Mouse (Mus musculus): ENCODE results near the gene Slc22a6. TPM values are rescaled to one million over a fixed set of nuclear protein-coding genes. Genes with fewer than 3 reads are reported as not detected.
A peak's percentile ranks its signal among the peaks of the same experiment; 100 is the strongest.

Slc22a6 gene
- polyA plus RNA-seq, 1 experiment from 2014 or later = 0.88 TPM

DNA sequence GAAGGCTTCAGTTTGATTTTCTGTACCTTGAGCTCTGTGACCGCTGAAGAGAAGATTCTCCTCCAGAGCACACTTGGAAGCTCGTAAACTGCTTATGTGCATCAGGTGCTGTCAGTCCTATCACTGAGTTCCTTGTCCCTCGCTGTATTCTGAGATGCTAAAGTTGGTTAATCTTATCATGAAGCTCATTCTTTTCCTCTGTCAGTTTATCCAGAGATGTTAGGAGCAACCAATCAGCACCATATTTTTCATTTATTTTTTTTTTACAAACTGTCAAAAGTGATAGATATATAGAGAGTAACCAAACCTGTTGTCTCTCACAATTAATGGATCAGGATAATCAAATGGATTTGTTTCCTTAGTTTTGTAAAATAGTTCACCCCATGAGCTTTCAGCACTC lies 32.5 kb upstream of the Slc22a6 start:
- no peak overlapping the region for H3K4me2 ChIP-seq (replicated peaks; ENCODE audit: low read depth, low read length)
- WGBS = 90% methylated on average over 3 of the region's 3 CpGs

DNA sequence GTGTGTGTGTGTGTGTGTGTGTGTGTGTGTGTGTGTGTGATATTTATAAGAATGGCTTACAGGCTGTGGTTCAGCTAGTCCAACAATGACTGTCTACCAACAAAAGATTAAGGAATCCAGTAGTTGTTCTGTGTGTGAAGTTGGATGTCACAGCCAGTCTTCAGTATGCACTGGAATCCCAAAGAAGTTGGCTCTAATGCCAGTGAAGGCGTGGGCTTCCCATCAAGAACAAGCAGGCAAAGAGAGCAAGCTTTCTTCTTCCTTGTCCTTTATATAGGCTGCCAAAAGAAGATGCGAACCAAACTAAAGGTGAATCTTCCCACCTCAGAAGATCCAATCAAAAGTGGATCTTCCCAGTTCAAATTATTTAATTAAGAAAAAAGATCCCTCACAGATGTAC lies 31.9 kb upstream of the Slc22a6 start:
- no peak overlapping the region for H3K4me3 ChIP-seq (ENCODE audit: low read depth, low read length)
- no peak overlapping the region for H3K9ac ChIP-seq (ENCODE audit: low read depth, low read length)
- no peak overlapping the region for H3K4me2 ChIP-seq (replicated peaks; ENCODE audit: low read depth, low read length)
- no peaks in the 10 kb centered on the region for H3K27me3 ChIP-seq (ENCODE audit: control insufficient read depth, insufficient read depth, low read length)
- ATAC-seq (ENCODE audit: low FRiP score) (no peak), DNase-seq (ENCODE audit: low spot score) (no peak)
- H3K27ac ChIP-seq (ENCODE audit: low read depth, low read length) = no peak overlapping the region
- H3K9me3 ChIP-seq (ENCODE audit: control insufficient read depth, low read length) = no peaks in the 10 kb centered on the region
- WGBS = 82% methylated on average over 2 of the region's 2 CpGs
- H3K36me3 ChIP-seq (ENCODE audit: control insufficient read depth, insufficient read depth, low read length) = no peaks in the 10 kb centered on the region
- H3K4me1 ChIP-seq (replicated peaks; ENCODE audit: control insufficient read depth, insufficient read depth, low read length) = no peaks in the 10 kb centered on the region

More for the DNA sequence above, 32.5 kb upstream of the Slc22a6 start:
- Histone ChIP-seq H3K27me3 (ENCODE audit: control insufficient read depth, insufficient read depth, low read length) (no peaks in the 10 kb centered on the region), H3K4me3 (ENCODE audit: low read depth, low read length) (no peak overlapping the region), H3K36me3 (ENCODE audit: control insufficient read depth, insufficient read depth, low read length) (no peaks in the 10 kb centered on the region), H3K27ac (ENCODE audit: low read depth, low read length) (no peak overlapping the region), H3K9ac (ENCODE audit: low read depth, low read length) (no peak overlapping the region), H3K4me1 (replicated peaks; ENCODE audit: control insufficient read depth, insufficient read depth, low read length) (no peaks in the 10 kb centered on the region), H3K9me3 (ENCODE audit: control insufficient read depth, low read length) (no peaks in the 10 kb centered on the region)
- DNase-seq (ENCODE audit: low spot score) = no peak
- no peak for ATAC-seq (ENCODE audit: low FRiP score)

DNA sequence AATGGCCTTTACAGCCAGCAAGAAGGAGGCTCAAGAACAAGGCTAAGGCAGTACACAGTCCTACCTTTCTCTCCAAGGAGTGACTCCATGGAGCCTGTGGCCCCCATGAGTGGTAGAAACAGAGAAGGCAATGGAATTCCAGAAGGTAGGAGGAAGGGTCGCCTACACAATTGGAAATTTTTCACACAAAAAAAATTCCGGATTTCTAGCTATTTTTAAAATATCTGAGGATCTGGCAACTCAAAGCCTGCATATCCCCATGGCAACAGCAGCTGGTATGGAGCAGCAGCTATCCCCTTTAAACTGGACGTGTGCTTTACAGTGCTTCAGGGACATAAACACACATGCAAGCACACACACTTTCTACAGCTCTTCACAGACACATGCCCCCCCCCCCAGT lies 31.5 kb upstream of the Slc22a6 start:
- H3K4me1 ChIP-seq (replicated peaks; ENCODE audit: control insufficient read depth, insufficient read depth, low read length) = no peaks in the 10 kb centered on the region
- DNase-seq (ENCODE audit: low spot score) (no peak), ATAC-seq (ENCODE audit: low FRiP score) (no peak)
- no peaks in the 10 kb centered on the region for H3K36me3 ChIP-seq (ENCODE audit: control insufficient read depth, insufficient read depth, low read length)
- no peak overlapping the region for H3K27ac ChIP-seq (ENCODE audit: low read depth, low read length)
- H3K9me3 ChIP-seq (ENCODE audit: control insufficient read depth, low read length) = no peaks in the 10 kb centered on the region
- no peak overlapping the region for H3K4me2 ChIP-seq (replicated peaks; ENCODE audit: low read depth, low read length)
- WGBS = 61% methylated on average over 3 of the region's 3 CpGs
- H3K9ac ChIP-seq (ENCODE audit: low read depth, low read length) = no peak overlapping the region
- H3K27me3 ChIP-seq (ENCODE audit: control insufficient read depth, insufficient read depth, low read length) = no peaks in the 10 kb centered on the region
- H3K4me3 ChIP-seq (ENCODE audit: low read depth, low read length) = no peak overlapping the region

DNA sequence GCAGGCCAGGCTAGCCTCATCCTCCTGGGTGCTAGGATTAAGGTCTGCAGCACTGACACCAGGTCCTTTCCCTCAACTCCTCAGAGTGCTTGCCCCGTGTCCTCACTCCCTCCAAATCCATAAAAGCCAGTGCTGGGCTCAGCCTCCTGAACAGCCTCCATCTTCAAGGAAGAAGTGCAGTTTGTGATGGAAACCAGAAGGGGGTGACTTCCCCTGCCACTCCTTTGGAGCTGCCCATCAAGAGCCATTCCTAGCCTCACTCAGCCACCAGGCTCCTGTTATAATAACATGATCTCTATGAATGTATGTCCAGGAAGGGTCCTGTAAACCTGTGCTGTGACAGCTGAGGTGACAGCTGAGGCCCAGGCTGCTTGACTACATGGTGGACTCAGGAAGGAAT lies 30.5 kb upstream of the Slc22a6 start:
- no peaks in the 10 kb centered on the region for H3K27me3 ChIP-seq (ENCODE audit: control insufficient read depth, insufficient read depth, low read length)
- H3K9ac ChIP-seq (ENCODE audit: low read depth, low read length) = no peak overlapping the region
- no peak overlapping the region for H3K4me2 ChIP-seq (replicated peaks; ENCODE audit: low read depth, low read length)
- no peak overlapping the region for H3K4me3 ChIP-seq (ENCODE audit: low read depth, low read length)
- no peak overlapping the region for H3K27ac ChIP-seq (ENCODE audit: low read depth, low read length)
- H3K36me3 ChIP-seq (ENCODE audit: control insufficient read depth, insufficient read depth, low read length) = no peaks in the 10 kb centered on the region
- WGBS = 47% methylated on average over 1 of the region's 1 CpGs
- no peak for ATAC-seq (ENCODE audit: low FRiP score)
- no peaks in the 10 kb centered on the region for H3K9me3 ChIP-seq (ENCODE audit: control insufficient read depth, low read length)
- no peaks in the 10 kb centered on the region for H3K4me1 ChIP-seq (replicated peaks; ENCODE audit: control insufficient read depth, insufficient read depth, low read length)
- DNase-seq (ENCODE audit: low spot score) = no peak

DNA sequence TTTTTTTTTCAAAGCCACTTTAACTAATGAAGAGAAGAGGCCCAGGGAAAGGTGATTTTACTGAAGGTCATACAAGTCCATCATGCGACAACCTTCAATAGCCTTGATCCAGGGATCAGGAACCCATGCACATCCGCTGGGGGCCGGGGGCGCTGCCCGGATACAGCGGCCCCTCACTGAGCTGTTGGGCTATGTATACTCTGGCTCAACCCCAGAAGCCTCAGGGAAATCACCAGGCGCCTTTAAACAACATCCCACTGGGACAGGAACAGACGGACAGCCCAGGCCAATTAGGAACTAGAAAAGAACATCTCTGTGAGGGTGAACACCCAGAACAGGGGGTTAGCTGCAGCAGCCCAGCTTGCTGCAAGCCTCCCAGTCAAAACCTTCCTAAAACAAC lies 26.9 kb upstream of the Slc22a6 start, which contains the start of gene Slc22a8:
Gene Slc22a8, plus strand, starts transcription at position 301 of the 400 bp plus-strand sequence.
- DNase-seq (ENCODE audit: low spot score) = no peak
- Histone ChIP-seq H3K9ac (ENCODE audit: low read depth, low read length) (no peak within 1 kb of the TSS), H3K4me1 (replicated peaks; ENCODE audit: control insufficient read depth, insufficient read depth, low read length) (no peaks in the 10 kb centered on the region; the same call in 1 of the 2 replicates), H3K4me3 (ENCODE audit: low read depth, low read length) (no peak within 1 kb of the TSS), H3K36me3 (ENCODE audit: control insufficient read depth, insufficient read depth, low read length) (no peaks in the 10 kb centered on the region), H3K4me2 (replicated peaks; ENCODE audit: low read depth, low read length) (no peak within 1 kb of the TSS), H3K27ac (ENCODE audit: low read depth, low read length) (no peak within 1 kb of the TSS), H3K9me3 (ENCODE audit: control insufficient read depth, low read length) (no peaks in the 10 kb centered on the region), H3K27me3 (ENCODE audit: control insufficient read depth, insufficient read depth, low read length) (no peaks in the 10 kb centered on the region)
- no peak for ATAC-seq (ENCODE audit: low FRiP score)
- WGBS = 69% methylated on average over 8 of the region's 8 CpGs

DNA sequence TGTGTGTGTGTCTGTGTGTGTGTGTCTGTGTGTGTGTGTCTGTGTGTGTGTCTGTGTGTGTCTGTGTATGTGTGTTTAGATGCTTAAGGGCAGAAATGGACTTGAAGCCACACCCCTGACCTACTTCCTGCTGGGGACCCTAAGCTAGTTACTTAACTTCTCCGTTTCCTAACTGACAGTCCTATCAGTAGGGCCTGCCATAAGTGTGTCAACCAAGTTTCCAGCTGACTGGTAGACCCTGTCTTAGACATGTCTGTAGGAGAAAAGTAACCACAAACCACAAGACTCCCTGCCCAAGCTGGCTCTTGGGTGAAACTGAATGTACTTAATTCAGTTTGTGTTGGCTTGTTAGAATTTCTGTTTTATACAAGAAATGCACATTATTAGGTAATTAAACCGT lies 25.7 kb upstream of the Slc22a6 start:
- 76% methylated on average over 2 of the region's 2 CpGs for WGBS
- DNase-seq (ENCODE audit: low spot score) = no peak
- Histone ChIP-seq H3K36me3 (ENCODE audit: control insufficient read depth, insufficient read depth, low read length) (no peaks in the 10 kb centered on the region), H3K27ac (ENCODE audit: low read depth, low read length) (no peak overlapping the region), H3K9ac (ENCODE audit: low read depth, low read length) (no peak overlapping the region), H3K9me3 (ENCODE audit: control insufficient read depth, low read length) (no peaks in the 10 kb centered on the region), H3K4me2 (replicated peaks; ENCODE audit: low read depth, low read length) (no peak overlapping the region), H3K4me3 (ENCODE audit: low read depth, low read length) (no peak overlapping the region), H3K4me1 (replicated peaks; ENCODE audit: control insufficient read depth, insufficient read depth, low read length) (no peaks in the 10 kb centered on the region; the same call in 1 of the 2 replicates), H3K27me3 (ENCODE audit: control insufficient read depth, insufficient read depth, low read length) (no peaks in the 10 kb centered on the region)
- no peak for ATAC-seq (ENCODE audit: low FRiP score)

DNA sequence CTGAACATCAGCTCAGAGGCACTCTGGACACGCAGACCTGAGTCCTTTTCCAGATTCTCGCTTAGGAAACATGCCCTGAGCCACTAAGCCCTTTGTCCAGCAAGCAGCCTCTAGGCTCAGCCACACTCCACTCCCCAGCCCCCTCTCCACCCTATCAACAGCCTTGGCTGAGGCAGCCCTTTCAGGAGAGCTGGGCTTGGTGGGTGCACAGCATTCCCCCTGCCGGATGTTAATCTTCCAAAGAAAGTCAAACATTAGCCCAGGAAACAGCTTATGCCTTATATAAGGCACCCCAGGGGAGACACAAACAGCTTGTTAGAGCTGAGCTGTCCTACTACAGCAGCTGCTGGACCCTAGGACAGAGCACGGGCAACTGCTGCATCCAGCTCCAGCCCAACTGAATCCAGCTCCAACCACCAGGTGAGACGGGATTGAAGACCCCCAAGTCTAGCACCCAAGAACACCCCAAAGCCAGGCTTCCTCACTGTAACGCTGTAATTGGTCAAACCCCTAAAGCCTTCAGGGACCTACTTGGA lies 24.9 kb upstream of the Slc22a6 start:
- Histone ChIP-seq H3K27ac (ENCODE audit: low read depth, low read length) (no peak overlapping the region), H3K36me3 (ENCODE audit: control insufficient read depth, insufficient read depth, low read length) (no peaks in the 10 kb centered on the region), H3K9ac (ENCODE audit: low read depth, low read length) (no peak overlapping the region), H3K9me3 (ENCODE audit: control insufficient read depth, low read length) (no peaks in the 10 kb centered on the region), H3K4me2 (replicated peaks; ENCODE audit: low read depth, low read length) (no peak overlapping the region), H3K4me1 (replicated peaks; ENCODE audit: control insufficient read depth, insufficient read depth, low read length) (no peaks in the 10 kb centered on the region; the same call in 1 of the 2 replicates), H3K4me3 (ENCODE audit: low read depth, low read length) (no peak overlapping the region), H3K27me3 (ENCODE audit: control insufficient read depth, insufficient read depth, low read length) (no peaks in the 10 kb centered on the region)
- 78% methylated on average over 6 of the region's 6 CpGs for WGBS
- ATAC-seq (ENCODE audit: low FRiP score) (no peak), DNase-seq (ENCODE audit: low spot score) (no peak)

DNA sequence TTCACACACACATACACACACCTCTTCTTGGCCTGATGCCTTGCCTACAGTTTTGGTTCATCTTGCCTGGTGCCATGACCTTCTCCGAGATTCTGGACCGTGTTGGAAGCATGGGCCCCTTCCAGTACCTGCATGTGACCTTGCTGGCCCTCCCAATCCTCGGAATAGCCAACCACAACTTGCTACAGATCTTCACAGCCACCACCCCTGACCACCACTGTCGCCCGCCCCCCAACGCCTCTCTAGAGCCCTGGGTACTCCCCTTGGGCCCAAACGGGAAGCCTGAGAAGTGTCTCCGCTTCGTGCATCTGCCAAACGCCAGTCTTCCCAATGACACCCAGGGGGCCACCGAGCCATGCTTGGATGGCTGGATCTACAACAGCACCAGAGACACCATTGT lies 24.0 kb upstream of the Slc22a6 start:
- no peak for ATAC-seq (ENCODE audit: low FRiP score)
- DNase-seq (ENCODE audit: low spot score) = no peak
- 86% methylated on average over 11 of the region's 11 CpGs for WGBS
- Histone ChIP-seq H3K27me3 (ENCODE audit: control insufficient read depth, insufficient read depth, low read length) (no peaks in the 10 kb centered on the region), H3K4me3 (ENCODE audit: low read depth, low read length) (no peak overlapping the region), H3K4me2 (replicated peaks; ENCODE audit: low read depth, low read length) (no peak overlapping the region), H3K4me1 (replicated peaks; ENCODE audit: control insufficient read depth, insufficient read depth, low read length) (no peaks in the 10 kb centered on the region; the same call in 1 of the 2 replicates), H3K36me3 (ENCODE audit: control insufficient read depth, insufficient read depth, low read length) (no peaks in the 10 kb centered on the region), H3K27ac (ENCODE audit: low read depth, low read length) (no peak overlapping the region), H3K9me3 (ENCODE audit: control insufficient read depth, low read length) (no peaks in the 10 kb centered on the region), H3K9ac (ENCODE audit: low read depth, low read length) (no peak overlapping the region)

DNA sequence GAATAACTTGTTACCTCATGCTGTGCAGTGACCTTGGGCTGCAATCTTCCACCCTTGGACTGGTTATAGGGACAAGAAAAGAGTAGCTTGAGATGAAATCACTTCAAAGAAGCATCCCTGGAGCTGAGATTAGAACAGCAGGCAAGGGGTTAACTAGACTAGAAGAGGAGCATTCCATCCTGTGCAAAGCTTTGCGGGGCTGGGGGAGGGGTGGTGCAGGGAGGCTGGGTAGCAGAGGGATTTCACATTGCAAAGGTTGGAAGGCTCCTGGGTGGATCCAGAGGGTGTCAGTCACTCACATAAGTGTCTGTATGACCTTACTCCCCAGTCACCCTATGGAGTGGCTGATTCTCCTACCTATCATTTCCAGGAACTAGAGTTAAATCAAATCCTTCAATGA lies 23.3 kb upstream of the Slc22a6 start:
- no peak overlapping the region for H3K4me2 ChIP-seq (replicated peaks; ENCODE audit: low read depth, low read length)
- WGBS = 6% methylated on average over 1 of the region's 1 CpGs
- no peaks in the 10 kb centered on the region; the same call in 1 of the 2 replicates for H3K4me1 ChIP-seq (replicated peaks; ENCODE audit: control insufficient read depth, insufficient read depth, low read length)
- H3K36me3 ChIP-seq (ENCODE audit: control insufficient read depth, insufficient read depth, low read length) = no peaks in the 10 kb centered on the region
- no peak overlapping the region for H3K27ac ChIP-seq (ENCODE audit: low read depth, low read length)
- H3K4me3 ChIP-seq (ENCODE audit: low read depth, low read length) = no peak overlapping the region
- H3K9me3 ChIP-seq (ENCODE audit: control insufficient read depth, low read length) = no peaks in the 10 kb centered on the region
- ATAC-seq (ENCODE audit: low FRiP score) (no peak), DNase-seq (ENCODE audit: low spot score) (peak; percentile 26)
- no peak overlapping the region for H3K9ac ChIP-seq (ENCODE audit: low read depth, low read length)
- no peaks in the 10 kb centered on the region for H3K27me3 ChIP-seq (ENCODE audit: control insufficient read depth, insufficient read depth, low read length)
